Mouse (Mus musculus) heart, postnatal 4 days (tissue): ENCODE measurements around the gene Tmc6. TPM values are rescaled to one million over a fixed set of nuclear protein-coding genes. Genes with fewer than 3 reads are reported as not detected.

ENCODE experiments used
- DNase-seq: peaks from one replicate; pipeline ENCODE4 v3.0.0; 2021
- total RNA-seq, 2 experiments: library from RNA; stranded (reverse); gene quantifications; 2 replicates each; pipeline ENCODE4 v1.2.3; 2021

Tmc6 gene
- total RNA-seq, 2 experiments from 2014 or later, result 26.4 to 28.6 TPM

GRCm38 (mm10) chr11:117780582-117781111 lies 1.4 kb downstream of the Tmc6 start:
- DNase-seq, result peak; percentile 90

DNA sequence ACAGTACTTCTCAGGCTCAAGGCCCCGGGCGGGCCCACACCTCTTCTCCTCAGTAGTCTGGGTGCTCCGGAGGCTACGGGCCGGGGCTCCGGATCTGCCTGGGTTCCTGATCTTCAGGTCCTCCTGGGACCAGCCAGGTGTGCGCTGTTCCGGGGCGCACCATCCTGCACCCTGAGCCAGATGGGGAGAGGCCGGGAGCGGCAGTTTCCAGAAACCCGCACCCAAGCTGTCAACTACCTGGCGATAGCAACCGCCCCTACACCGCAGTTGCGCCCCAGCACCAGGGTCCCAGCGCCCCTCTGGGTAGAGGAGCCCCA lies 1.8 kb downstream of the Tmc6 start:
- DNase-seq, result no peak

DNA sequence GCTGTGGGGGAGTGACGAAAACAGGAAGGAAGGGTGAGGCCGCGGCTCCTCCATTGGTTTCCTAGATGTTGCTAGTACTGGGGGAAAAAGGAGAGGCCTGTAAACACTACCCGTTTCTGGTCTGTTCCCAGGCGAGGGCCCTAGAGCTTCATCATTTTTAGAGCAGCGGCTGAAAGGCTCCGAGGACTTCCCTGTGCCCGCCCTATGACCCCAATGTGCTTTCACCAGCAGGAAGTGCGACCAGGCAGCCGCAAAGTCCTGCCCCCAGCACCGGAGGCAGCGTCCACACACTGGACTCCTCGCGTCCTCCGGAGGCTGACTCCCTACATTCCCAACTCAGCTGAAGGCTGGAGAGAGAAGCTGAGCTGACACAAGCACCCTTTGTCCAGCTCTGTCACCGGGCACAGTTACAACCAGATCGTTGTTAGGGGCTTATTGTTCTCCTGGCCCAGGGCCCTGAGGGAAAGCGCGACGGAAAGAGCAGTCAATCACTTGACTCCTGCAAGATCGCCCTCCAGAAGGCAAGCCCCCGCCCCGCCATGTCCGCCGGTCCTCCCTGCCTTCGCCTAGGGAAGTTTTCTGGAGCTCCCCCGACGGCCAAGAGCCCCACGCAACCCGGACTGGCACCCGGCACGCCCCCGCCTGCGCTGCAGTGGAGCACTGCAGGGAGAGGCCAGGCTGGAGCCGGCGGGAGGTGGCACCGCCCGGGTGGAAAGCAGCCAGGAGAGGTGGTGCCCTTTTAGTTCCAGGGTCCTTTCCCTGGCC lies 2.4 kb downstream of the Tmc6 start:
- peak; percentile 78 for DNase-seq

DNA sequence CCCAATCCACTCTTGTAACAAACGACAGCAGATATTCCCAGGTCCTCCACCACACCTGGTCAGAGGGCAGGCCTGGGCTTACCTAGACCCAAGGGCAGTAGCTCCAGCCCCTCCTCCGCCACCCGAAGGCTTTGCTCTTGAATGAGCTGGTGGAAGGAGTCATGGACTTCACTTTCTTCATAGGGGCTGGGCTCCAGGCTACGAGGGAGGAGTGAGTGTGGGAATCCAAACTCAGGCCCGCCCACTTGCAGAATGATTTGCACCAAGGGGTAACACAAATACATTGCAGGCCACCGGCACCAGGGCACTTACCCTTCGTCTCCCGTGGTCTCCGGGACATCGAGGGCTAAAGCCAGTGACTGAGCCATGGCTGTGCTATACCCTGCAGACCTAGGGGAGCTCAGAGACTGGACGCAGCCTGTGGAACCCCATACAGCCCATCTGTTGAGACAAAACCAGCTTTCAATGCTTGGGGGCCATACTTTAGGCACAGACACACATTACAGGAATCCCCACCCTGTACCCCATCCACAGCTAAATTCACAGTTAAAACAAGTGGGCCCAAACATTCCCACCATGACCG lies 3.1 kb downstream of the Tmc6 start:
- peak; percentile 54 for DNase-seq

GRCm38 (mm10) chr11:117778031-117778430 lies 4.0 kb downstream of the Tmc6 start:
- DNase-seq, result no peak

DNA sequence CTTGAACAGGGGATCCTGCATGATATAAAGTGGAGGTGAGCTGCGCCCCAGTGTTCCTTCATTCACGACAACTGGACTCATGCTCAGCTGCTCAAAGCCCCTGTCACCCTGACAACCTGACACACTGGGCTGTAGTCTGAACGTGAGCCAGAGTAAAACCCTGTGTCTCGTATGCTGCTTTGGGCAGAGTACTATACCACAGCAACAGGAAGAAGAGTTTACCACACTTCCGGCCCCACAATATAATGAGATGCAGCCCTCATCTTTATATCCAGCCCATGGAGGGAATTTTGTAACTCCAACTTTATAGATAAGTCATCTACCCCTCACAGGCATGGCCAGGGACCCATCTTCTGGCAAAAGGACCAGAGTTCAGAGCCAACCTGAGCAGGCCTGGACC lies 4.9 kb downstream of the Tmc6 start:
- no peak for DNase-seq

DNA sequence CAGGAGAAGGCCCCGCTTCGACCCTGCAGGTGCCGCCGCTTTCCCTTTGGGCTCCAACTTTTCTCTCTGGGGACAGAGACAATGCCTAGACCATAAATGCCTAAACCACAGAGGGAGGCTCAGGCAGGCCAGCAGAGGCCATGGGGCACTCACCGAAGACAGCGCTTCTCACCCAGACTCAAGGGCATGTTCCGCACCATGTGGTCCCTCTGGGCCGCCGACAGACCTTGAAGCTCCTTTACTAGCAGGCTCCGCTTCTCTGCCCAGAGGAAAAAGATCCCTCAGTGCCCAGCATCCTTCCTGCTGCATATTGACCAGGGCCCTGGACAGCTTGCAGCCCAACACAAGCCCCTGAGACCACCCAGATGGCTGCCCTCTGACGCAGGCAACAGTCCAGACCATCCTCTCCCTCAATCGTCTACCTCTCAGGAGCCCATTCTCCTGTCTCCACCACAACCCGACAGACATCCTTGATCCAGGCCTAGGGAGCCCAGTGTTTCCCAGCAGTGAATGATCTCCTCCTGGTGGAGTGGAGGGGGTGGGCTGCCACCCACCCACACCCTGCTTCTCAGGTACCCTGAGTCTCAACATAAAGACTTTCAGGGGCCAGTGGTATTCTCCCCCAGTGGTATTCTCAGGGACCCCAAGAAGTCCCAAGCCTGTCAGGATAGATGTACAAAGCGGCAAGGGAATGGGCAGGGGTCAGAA lies 5.8 kb downstream of the Tmc6 start:
- DNase-seq, result no peak

GRCm38 (mm10) chr11:117775540-117775939 lies 6.5 kb downstream of the Tmc6 start:
- no peak for DNase-seq

GRCm38 (mm10) chr11:117774925-117775324 lies 7.1 kb downstream of the Tmc6 start:
- no peak for DNase-seq

DNA sequence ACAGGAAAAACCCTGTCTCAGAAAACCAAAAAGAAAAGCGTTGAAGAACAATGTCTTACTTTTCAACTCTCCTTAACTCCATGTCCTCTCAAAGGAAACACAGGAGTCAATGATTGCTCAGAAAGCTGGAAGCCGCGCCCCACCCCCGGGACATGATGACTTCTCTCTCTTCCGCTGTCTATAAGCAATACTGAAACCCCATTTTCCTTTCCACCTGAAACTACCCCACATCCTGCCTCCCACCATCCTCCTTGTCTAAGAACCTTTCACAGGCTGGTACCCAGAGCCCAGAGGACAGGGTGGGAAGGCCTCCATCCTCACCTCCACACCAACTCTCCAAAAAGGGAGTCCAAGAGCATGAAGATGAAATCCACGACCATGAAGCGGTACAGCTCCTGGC lies 9.6 kb downstream of the Tmc6 start:
- no peak for DNase-seq

- DNase-seq, result no peak
Measured at GRCm38 (mm10) chr11:117770407-117770806, 11.6 kb downstream of the Tmc6 start.

GRCm38 (mm10) chr11:117769683-117770047 lies 12.3 kb downstream of the Tmc6 start:
- DNase-seq, result no peak

DNA sequence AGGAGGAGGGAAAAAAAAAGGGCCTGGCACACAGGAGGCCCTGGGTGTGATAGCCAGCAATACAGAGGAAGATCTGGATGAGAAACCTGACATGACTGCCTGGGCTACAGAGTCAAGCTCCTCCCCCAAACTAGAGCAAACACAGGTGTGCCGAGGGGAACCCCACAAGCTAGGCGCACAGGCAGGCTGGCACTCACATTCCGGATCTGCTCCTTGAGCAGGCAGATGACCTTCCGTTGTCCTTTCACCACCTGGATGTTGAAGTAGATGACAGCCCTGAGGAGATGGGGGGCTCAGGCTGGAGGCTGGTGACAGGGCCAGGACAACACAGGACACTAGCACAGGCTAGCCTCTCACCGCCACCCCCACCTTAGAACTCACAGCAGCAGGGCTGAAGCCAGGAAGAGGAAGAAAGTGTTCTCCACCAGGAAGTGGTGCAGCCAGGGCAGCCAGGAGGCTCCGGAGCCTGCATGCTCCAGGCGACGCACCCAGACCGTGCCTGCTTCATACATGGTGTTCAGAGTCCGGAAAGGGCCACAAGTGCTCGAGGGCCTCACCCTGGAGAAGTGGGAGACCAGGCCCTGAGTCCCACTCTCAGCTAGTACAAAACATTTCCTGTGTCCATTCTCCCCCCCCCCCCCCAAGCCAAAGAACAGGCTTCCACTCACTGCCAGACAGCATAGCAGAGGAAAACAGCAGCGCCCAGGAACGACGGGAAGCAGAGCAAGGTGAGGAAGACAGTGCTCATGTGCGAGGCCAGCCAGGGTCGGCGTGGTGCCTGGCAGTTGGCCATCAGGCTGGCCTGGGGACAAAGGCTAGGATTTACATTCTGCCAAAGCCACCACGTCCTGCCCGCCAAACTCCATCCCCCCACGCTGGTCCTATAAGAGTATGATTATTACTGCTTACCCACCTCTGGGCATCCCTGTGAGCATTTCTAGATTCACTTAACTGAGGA lies 13.0 kb downstream of the Tmc6 start:
- DNase-seq, result no peak

GRCm38 (mm10) chr11:117766275-117766674 lies 15.7 kb downstream of the Tmc6 start:
- no peak for DNase-seq

GRCm38 (mm10) chr11:117765361-117765760 lies 16.6 kb downstream of the Tmc6 start:
- no peak for DNase-seq

DNA sequence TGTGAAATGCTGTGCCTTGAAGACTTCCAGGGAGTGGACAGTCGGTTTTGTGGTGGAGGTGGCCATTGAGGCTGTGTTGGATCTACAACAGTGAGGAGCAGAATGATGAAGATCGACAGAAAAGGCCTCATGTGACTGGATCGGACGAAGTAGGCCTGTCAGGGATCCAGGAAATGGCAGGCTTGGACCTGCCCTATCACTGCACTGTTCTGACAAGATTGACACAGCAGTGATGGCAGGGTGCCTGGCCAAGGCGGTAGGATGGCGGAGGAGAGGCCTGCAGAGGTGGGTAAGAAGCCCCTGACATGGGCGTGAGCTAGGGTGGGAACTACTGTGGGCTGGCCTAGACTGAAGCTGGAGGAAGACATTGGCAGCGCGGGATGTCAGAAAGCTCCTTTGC lies 17.7 kb downstream of the Tmc6 start:
- no peak for DNase-seq

DNA sequence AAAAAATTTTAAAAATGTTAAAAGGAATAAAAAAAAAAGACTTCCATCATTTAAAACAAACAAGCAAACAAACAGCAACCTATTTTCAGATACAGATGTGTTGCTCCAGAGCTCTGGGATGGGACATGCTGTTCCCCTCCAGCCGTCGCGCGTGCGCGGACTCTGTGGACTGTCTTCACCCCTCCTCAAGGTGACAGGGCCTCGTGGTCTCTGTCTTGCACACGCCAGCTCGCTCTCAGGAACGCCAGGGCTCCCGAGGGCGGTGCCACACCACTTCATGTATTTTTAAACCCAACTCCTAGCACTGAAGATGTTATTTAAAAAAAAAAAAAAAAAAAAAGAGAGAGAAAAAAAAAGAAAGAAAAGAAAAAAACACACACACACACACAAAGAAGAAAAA lies 19.8 kb downstream of the Tmc6 start:
- DNase-seq, result no peak

GRCm38 (mm10) chr11:117761801-117762200 lies 20.2 kb downstream of the Tmc6 start:
- DNase-seq, result no peak

DNA sequence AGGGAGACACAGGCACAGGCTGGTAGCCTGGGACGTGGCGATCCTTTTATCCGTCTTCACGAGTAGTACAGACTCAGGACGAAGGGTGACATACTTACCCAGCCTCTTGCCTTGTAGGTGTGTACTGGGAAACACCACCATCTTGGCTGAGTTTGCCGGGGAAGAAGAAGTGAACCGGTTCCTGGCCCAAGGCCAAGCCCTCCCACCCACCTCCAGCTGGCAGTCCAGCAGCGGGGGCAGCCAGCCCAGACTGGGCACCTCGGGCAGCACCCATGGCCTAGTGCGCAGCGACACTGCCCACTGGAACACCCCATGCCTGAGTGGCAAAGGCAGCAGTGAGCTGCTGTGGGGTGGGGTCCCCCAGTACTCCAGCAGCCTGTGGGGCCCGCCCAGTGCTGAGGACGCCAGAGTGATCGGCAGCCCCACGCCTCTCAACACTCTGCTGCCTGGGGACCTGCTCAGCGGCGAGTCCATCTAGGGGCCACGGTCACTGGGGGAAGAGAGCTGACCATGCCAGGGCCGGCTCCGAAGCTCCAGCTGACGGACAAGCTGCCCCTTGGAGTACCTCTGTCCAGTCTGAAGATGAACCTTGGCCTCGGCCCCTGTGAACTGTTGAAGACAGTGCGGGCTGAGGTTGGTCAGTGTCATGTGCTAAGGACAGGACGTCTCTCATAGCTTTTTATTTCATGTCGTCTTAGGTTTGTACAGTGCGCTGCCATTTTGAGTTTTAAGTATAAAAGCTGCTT lies 21.5 kb downstream of the Tmc6 start:
- DNase-seq, result no peak

DNA sequence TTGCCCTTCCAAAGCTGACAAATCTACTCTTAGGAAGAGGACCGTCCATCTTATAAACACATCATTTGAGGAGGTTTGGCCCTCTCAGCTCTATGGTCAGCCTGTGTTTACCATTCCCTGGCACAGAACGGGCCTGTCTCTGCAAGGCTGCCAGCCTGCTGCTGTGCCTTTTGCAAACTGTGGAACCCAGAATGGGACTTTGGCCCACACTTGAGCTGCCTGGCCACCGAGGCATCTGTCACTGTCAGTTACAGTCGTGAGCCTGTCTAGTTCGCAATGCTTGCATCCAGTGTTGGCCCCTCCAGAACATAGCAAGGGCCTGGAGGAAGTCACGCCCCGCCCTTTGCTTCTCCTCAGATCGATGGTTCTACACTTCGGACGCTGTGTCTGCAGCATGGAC lies 22.7 kb downstream of the Tmc6 start:
- DNase-seq, result no peak

GRCm38 (mm10) chr11:117755891-117756290 lies 26.1 kb downstream of the Tmc6 start:
- DNase-seq, result no peak

- no peak for DNase-seq
Measured at GRCm38 (mm10) chr11:117751544-117751943, 30.5 kb downstream of the Tmc6 start.
